Mouse (Mus musculus) spleen, embryonic (tissue): ENCODE data around the gene Cntfr.
"Not testable (repeated sequence)": the region's sequence is repeated elsewhere in the genome, so short reads cannot be mapped to it uniquely, and the experiment has no call there.

ENCODE experiments used
- CTCF ChIA-PET: fragments of 350-600 bp; sonication (Branson Sonifier 250); formaldehyde crosslinking; loops from one replicate; lab custom pipeline; 2022; lab: Charles Lee

Cntfr gene

DNA sequence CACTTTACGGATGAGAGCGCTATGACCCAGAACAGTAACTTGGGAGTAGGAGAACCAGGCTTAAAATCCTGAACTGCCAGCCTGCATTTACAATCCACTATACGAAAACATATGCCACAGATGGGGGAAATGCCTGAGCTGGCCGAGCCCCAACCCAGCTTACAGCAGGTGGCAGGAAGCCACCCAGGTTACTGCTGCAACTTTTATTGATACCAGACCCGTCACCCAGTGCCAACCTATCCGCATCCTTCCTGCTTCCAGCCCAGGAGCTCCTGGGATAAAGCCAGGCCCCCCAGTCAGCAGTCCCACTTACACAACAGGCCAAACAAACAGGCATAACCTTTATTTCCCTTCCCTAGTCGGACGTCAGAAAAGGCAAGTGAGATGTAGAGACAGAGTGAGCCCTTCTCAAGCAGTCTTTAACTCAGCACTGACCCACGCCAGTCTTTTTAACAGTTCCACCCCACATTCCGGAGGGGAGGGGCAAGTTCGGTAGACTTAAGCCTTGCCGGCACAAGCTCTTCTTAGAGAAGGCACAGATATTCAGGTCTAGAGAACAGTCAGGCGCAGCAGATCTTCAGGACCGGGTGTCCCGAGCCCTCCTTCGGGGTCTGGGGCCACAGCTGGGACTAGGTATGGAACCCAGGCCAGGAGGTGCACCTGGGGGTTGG is 15.0 kb upstream of the Cntfr start:
- CTCF ChIA-PET, result interaction anchor here (0.9 to 1.0 kb wide), 2 partner anchors 26 to 29 kb away, joined by 3 to 4 read pairs; no protein-coding TSS in a partner anchor

DNA sequence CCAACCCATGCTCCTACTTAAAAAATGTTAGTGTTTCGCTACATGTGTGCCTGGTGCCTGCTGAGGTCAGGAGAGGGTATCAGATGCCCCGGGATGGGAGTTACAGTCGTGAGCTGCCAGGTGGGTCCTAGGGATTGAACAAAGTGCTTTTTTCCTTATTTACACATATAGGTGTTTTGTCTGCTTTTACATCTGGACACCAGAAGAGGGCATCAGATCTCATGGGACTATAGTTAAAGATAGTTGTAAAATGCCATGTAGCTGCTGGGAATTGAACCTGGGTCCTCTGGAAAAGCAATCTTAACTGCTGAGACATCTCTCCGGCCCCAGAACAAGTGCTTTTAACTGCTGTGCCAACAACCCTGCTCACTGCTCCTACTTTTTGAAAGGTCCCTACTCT is 13.3 kb upstream of the Cntfr start:
- CTCF ChIA-PET, result no interaction called here

DNA sequence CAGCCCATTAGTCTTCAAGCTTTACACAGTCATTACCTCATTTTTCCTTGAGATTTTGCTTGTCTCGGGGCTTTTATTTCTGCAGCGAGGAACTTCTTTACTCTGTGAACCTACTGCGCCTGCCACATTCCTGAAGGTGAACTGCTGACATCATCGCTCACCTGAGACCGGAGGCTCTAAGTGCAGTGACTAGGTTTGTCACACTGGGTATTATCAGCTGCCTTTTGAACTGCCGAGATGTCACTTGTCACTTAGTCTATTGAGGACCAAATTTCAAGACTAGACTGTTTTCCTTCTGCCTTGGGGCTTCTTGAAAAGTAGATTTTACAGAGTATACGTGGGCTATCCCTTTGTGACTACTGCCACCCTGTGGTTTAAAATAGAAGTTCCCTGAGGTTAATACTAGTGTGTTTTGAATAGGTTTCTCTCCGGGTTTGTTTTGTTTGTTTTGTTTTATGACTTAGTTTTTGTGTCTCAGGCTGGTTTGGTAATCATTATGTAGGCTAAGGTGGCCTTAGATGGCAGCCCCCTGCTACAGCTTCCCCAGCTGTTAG is 11.4 kb upstream of the Cntfr start:
- CTCF ChIA-PET, result no interaction called here

DNA sequence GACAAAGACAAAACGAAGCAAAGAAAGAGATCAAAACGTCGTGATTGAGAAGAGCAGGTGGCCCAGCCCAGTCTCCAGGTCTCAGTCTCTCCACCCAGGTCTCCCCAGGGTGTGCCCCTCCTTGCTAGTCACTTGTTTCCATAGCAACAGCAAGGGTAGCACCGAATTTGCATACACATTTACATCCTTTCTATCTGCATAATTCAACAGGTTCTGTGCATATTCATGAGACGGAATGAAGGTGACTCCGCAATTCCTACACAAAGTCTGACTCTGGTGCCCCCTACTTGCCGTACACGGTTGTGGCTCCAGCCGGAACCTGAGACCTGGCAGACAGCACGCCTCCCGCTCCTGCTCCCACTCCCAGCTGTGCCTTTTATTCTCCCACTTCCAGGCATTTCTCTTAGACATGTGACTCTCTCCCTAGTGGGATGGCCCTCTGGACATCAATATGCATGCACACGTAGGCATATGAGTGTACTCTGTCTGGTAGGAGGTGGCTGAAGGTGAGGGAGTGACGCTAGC is 10.2 kb upstream of the Cntfr start:
- CTCF ChIA-PET, result interaction anchor here (0.8 kb wide), 1 partner anchor 93 kb away, joined by 3 read pairs; no protein-coding TSS in a partner anchor

DNA sequence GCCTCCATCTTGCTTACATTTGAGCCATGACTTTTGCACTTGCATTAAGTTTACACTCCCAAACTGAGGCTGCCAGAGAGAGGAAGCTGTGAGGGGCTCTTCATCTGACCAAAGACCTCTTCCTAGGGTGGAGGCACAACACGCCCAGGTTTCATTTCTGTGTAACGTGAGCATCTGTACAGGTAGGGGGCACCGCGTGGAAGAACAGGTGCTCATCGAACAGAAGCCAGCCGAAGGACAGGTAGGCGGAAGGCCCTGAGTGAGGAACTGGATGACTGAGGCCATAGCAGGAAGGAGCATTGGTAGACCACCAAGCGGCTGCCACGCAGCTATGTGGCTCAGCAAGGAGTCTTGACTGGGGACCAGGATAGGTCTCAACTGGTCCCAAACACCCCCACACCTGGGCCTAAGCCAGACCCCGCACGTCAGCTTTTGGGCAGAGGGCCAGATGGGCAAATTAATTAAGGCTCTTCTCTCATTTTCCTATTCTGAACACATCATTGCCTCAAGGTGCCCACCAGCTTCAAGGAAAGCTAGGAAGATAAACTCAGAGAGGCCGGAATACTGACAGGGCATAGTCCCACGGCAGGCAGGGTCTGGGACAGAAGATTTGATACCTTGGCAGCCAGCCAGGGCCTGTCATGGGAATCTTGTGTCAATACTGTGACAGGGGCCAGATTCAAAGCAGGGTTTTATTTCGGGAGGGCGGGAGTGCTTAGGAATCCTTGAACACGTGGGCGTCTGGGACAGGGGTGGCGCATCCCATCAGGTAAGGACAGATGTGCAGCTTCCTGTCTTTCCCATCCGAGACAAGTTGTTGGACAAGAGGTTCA is 9.2 kb upstream of the Cntfr start:
- CTCF ChIA-PET, result no interaction called here

DNA sequence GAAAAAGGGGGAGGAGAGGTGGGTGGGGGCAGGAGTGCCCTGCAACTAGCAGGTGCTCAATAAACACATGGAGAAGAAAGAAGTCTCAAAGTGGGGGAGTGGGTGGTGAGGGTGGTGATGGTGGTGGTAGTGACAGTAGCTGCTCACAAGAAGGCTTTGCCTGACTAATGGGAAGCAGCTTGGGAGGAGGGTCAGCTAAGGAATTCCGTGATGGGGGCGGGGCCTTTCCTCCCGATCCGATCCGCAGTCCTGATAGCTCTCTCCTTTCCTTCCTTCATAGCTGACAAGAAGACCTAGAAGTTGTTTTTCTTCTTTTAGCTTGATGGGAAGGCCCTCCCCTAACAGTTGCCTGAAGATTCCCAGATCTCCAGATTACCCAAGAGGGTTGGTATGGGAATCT is 7.8 kb upstream of the Cntfr start:
- CTCF ChIA-PET, result no interaction called here

DNA sequence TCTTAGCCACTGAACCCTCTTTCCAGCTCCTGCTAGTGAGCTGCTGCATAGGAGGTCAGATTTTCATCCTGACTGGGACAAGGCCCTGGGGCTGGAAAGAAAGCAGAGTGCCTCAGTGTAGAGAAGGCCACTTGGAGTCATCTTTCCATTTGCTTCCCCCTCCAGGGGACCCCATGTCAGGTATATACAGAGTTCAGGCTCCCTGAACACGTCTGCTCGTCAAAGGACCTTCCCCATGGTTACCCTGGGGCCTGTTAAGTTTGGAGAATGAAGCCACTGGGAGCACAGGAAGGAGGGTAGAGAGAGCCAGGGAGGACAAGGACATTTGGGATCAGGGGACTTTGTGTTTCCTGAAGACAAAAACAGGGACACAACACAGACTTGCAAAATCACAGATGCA is 5.3 kb upstream of the Cntfr start:
- CTCF ChIA-PET, result not testable (repeated sequence)

DNA sequence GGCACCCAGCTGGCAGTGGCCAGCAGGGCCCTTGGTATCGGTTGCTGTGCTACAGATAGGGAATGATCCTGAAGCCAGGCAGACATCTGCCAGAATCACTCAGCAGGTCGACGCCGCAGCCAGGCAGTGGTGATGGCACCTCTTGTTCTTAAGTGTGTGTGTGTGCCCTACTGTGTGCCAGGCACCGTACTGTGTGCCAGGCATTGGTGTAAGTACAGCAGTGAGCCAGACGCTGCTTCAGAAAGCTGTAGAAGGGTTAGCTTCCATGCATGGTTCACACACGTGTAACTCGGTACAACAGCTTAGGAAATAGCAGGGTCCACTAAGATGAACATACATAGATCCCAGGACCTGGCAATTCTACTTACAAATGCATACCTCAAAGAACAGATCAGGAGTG is 3.3 kb upstream of the Cntfr start:
- CTCF ChIA-PET, result not testable (repeated sequence)

DNA sequence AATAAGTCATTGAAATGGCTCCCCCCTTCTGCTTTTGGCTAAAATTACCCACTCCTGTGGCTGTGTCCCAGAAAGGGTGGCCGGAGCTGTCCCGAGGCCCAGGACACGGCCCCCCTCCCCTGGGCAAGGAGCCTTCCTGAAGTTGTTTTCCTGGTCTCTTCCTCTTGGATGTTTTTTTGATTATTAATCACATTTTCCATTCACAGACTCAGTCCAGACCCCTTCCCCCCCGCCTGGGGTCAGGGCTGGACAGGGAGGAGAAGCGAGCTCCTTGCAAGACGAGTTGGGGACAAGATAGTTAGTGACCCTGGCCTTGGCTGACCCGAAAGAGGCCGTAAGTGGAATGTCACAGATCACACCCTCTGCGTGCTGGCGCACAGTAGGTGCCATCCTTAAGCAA is 2.9 kb upstream of the Cntfr start, which contains the start of gene Il11ra1:
Il11ra1 (plus strand) TSS at position 207 of the 400 bp plus-strand sequence.
- CTCF ChIA-PET, result not testable (repeated sequence)

DNA sequence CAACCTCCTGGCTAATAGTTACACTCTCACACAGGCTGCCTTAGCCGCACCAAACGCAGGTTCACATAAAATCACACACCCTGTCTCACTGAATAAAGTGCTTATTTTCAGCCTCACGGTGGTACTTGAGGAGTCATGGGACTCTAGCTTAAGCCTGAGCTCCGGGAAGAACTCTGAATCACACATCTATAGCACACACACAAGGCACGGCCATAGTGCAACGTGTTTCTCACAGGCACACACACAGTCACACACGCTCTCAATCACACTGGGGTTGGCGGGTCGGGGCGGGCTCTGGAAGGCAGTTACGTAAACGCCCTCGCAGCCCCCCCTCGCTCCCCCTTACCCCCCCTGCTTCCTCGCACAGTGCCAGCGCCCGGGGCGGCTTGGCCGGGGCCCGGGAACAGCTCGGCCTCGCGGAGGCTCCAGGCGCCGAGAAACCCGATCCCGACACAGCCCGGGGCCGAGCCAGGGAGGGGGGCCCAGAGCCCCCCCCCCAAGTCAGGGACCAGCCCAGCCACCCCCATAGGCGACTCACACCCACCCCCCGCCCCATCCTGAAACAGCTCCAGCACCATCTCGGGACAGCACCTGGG is 1.6 kb upstream of the Cntfr start:
- CTCF ChIA-PET, result not testable (repeated sequence)

DNA sequence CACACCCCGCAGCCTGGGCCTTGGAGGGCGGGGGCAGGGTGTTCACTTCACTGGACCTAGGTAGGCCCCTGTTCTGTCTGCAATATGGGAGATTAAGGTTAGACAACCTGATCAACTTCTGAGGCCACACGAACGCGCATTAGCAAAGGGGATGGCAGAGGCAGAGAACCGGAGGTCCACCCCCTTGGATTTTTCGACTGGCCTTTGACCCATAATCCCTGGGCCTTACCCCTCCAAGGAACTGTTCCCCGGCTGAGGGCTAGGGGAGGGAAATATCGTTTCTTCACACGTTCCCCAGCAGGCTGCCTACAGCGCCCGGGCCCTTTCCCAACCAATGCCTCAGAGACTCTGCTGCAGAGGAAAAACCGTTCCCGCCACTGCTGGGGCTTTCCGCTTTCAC is 437 bp downstream of the Cntfr start:
- CTCF ChIA-PET, result not testable (repeated sequence)

DNA sequence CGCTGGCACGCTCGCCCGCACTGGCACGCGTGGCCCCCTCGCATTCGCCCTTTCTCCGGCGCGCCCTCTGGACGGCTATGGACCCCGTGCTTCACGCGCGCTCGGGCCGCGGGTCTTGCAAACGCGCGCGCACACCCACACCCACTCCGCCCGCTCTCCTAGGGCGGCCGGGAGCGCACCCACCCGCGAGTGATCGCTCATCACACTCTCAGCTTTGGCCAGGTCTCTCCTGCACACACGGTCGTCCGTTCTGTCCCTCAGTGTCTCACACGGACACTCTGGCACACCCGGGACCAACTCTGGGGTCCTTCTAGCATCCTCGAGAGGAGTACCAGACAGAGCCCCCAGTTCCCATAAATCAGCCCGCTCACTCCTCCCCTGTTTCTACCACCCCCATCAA is 1.1 kb downstream of the Cntfr start:
- CTCF ChIA-PET, result not testable (repeated sequence)

DNA sequence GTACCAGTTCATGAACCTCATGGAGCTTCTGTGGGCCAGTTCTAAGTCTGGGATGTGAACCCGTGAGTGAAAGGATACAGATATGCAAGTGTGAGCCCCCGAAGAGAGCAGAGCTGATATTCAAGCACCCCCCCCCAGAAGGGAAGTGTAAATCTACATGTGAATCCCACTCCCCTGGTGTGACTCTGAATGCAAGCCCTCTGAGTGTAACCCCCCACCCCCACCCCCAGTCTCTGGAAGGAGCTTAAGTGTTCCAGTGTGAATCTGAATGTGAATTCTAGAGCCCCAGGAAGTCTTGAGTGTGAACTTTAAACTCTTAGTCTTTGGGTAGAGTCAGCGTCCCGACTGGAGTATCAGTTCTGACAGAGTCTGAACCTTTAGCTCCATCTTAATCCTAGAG is 3.4 kb downstream of the Cntfr start:
- CTCF ChIA-PET, result not testable (repeated sequence)

DNA sequence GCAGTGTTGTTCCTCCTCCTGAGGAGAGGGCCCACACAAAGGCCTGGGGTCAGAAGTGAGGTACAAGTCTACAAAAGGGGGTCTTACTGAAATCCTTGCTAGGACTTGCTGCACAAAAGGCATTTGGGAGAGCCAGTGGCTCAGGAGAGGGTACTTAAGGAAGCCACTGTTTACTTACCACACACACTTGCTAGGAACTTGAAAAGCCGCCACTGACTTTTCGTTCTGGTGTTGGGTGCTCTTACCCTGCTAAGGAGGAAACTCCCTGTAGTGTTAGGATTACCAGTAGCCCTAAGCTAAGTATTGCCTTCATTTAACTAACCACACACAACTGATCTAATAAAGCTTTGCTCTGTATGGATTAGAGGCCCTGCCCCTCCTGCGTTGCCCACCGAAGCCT is 6.9 kb downstream of the Cntfr start:
- CTCF ChIA-PET, result not testable (repeated sequence)

DNA sequence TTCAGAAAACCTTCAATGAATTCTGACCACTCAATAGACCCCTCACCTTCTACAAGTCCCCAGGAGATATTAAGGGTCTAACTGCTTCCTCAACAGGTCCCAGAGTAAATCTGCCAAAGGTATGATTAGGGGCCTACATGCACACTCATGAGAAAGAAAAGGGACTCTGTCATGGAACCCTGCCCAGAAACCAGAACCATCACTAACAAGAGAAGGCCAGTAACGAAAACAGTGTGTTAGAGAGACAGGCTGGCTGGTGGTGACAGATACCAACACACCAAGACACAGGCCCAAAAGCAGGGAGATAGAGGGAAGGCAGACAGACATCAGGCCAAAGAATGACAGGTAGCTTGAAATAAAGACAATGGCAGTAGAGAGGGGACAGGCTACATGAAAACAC is 8.3 kb downstream of the Cntfr start:
- CTCF ChIA-PET, result not testable (repeated sequence)

DNA sequence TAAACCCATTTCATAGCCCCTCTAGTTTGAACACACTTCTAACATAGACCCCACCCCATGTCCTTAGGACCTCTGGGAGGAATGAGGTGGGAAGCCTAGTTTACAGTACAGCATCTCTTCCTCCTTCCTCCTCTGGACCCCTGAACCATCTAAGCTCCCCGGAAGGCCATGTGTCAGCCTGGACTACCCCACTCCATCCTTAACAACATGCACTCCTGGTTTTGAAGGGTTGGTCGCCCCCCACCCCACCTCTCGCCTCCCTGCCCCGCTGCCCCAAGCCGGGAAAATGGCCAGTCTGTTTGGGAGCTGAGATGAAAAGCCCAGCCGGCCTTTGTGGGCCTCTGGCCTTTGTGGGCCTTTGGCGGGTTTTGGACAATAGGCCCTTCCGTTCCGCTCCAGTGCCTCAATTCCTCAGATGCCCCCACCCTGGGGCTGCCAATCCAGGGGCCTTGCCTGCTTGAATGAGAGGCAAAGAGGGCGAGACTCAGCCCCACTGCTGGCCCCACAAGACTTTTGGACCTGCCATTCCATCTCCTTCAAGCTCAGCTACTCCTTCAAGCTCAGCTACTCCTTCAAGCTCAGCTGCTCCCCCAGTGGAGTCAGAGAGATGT is 10.9 kb downstream of the Cntfr start:
- CTCF ChIA-PET, result not testable (repeated sequence)

DNA sequence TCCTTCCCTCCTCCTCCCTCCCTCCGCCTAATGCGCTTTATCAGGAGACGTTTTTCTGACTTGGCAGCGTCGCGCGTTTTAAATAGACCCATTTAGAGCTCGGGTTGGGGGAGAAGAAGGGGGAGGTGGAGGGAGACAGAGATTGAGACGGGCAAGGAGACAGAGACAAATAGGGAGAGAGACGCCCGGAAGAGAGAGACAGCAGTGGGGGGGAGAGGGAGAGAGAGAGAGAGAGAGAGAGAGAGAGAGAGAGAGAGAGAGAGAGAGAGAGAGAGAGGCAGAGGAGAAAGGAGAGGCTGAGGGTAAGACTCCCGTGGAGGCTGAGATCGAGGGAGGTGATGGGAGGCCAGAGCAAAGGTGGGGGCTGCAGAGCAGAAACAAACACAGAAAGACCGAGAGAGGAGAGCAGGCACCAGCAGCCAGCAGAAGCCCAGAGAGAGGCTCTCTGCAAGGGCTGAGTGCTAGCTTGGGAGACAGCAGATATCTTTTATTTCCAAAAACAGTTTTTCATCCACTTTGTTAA is 11.9 kb downstream of the Cntfr start:
- CTCF ChIA-PET, result not testable (repeated sequence)

DNA sequence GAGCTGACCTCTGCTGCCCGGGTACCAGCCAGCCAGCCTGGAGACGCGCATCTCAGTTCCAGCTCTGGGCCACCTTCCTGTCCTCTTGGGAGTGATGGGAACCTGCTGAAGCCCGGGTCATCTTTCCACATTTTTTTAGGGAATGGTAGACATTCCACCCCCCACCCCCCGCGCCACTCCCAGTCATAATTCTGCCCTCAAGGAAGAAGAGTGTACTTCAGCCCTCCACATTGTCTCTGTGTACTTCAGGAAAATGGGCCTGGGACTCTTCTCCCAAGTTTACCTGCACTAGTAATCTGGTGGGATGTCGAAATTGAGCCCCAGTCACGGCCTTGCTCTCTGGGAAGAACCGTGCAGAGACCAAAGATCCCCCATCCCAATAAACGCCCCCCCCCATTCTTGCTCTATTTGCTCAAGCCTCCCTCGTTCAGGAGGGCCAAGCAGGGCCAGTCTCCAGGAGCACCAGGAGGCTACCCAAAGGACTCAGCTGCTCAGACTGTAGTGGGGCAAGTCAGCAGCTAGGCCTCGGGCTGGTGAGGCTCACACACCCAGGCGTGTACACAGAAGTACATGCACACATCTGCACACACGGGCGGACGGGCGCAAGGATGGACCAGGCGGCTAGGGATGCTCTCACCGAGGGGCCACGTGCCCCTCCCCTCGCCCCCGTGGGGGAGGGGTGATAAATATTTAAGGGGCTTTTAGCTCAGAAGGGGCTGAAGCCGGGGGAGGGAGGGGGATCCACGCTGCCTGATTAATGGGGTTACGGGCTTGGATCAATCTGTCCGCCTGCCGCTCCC is 12.6 kb downstream of the Cntfr start:
- CTCF ChIA-PET, result not testable (repeated sequence)

DNA sequence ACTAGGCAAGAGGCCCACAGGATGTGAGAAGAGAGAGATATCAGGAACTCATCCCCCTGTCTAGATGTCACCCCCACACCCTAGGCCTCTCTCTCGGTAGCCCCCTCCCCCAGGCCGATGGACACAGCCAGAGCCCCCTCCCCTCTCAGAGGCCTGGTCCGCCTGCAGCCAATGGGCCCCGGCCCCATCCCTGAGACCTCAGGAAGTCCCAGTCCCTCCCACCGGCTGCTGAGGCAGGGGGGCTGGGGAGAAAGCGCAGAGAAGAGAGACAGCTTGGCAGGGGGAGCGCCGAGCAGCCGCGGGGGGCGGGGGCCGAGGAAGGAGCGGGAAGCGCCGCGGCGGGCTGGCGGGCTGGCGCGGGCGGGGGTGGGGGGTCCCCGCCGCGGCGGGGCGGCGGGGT is 13.6 kb downstream of the Cntfr start:
- CTCF ChIA-PET, result not testable (repeated sequence)

DNA sequence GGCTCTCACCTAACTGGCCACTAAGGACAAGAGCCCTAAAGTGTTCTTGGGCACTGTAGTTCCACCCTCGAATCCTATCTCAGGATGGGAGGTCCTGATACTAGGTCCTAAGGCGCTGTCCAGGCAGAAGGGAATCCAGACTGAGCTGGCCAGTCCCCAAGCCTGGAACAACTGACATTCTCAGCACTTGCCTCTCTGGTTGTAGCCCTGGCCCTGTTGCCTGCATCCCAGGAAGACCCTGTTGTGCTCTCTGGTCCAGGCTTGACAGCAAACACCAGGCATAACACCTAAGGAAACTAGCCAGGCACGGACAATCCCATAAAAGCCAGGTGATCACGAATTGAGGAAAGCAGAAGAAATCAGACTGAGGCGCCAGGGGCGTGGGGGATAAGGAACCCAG is 14.1 kb downstream of the Cntfr start:
- CTCF ChIA-PET, result no interaction called here

DNA sequence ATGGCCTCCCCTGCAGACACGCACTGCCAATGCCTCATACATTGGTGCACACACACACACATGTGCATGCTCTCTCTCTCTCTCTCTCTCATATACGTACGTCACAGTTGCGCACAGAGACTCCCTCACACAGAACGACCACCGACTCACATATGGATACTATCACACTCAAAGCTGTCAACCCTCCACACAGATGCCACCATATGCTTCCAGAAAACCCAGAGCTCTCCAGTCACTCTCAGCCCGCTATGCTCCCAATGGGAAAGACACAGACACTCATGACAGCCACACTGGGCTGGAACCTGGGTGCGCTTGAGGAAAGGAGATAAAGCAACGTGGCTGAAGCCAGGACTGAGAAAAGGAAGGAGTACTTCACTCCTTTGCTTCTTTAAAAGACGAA is 14.9 kb downstream of the Cntfr start:
- CTCF ChIA-PET, result no interaction called here
